Mouse (Mus musculus): ENCODE measurements at regions not wholly inside any gene's neighbourhood (a gene's known extent, or its start where the extent isn't known, plus 50 kb on each side); places are given as distances from the start of the nearest gene placed in this dataset.

DNA sequence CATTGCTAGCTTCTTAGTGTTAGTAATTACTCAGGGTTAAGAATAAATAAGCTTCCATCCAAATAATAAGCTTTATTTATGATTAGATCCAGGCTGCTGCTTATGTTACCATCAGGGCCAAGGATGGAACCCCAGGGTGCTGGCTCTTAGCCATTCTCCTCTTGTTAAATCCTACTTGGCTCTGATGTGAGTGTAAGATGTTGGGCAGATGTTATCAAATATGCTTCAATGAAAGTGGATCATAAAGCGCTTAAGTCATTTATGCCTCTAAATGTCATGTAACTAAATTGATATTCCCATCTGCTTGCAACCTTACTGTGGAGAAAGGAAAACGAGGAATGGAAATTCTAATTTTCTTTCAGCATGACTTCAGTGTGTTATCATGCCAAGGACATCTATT is 426.4 kb upstream of the Lrrc4c start:
- peak; percentile 31 to 32 for DNase-seq (ENCODE audit: low spot score in 2 of 2)

DNA sequence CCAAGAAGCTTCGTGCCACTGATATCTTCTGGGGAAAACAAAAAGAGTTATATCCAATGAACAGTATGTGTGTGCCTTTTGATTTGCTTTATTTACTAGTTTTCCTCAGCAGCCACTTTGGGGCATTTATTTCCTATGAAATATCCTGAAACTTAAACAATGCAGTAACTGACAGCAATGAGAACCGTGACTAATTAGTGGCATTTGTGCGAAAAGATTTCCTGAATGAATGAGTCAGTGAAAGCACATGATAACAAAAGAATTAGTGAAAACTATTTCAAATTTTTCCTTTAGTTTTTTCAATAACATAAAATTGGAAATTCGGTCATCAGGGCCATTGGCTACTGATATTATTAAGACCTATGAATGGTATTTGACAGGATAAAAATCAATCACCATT is 412.9 kb upstream of the Lrrc4c start:
- no peak for DNase-seq (ENCODE audit: low spot score in 2 of 2)

DNA sequence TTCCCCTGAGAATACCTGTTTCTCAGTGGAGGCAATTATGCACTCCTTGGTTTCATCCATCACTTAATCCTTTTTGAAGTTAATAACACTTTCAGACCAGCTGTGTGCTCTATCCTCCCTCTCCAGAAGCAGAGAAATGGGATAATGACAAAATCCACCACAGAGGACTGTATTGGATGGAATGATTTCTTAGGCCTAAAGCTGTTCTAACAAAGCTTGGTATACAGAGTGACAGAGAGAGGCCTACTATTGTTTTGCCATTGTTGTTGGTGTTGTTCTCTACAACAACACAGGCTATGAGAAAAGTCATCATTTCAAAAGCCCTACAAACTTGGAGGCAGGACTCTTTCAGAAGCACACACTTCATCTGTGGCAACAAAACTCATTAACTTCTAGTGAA is 408.2 kb upstream of the Lrrc4c start:
- DNase-seq (ENCODE audit: low spot score in 2 of 2) = no peak

DNA sequence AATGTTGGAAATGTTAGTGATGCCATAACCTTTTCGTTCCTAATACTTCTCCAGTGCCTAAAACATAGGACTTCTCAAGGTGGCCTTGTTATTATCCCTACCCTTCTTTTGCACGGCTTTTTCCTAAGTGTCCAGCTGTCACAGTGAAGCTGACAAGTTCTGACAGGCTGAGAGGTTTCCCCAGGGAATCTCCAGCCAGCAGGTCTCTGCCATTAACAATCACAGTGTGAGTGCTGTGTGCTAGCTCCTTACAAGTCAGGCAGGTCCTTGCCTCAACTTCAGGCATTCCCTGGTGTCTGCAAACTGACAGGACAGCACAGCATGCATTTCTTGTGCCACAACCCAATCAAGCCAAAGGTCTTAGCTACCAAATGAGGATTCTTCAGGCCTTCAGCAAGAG is 407.8 kb upstream of the Lrrc4c start:
- DNase-seq (ENCODE audit: low spot score in 2 of 2) = no peak
